Mouse (Mus musculus): Measurements from ENCODE around the gene Pdcd11.

- TF ChIP-seq POLR2A (IDR thresholded peaks at IDR 0.05; ENCODE audit: control insufficient read depth, low read depth, low read length), result no peak
- TF ChIP-seq CTCF (IDR thresholded peaks at IDR 0.05; ENCODE audit: control insufficient read depth, insufficient read depth, insufficient replicate concordance, low read depth, low read length), result no peak
Observed at GRCm38 (mm10) chr19:47089718-47090525, 646 bp upstream of the Pdcd11 start.
